8 mouse cellular contexts compared by ENCODE assay signal in genomic region chr8:57576238-57576637, GRCm38 (mm10).
DNase-seq lines count a peak whose midpoint lies in the region; ATAC-seq and TF ChIP-seq lines count a peak whose summit lies in the region.

No protein-coding gene starts in this region.

- no peak for TF ChIP-seq CTCF in MEL (IDR thresholded peaks at IDR 0.05 in 2 of 3, conservative IDR thresholded peaks at IDR 0.05 in 1 of 3; ENCODE audit: control insufficient read depth in 1 of 3, insufficient read depth in 1 of 3, low read depth in 2 of 3, low read length in 3 of 3, poor library complexity in 1 of 3, severe bottlenecking in 1 of 3)

- H3K9me3 ChIP-seq in MEL (replicated peaks; ENCODE audit: insufficient read depth, low read length), result no peaks in the 10 kb centered on the region
- H3K9me3 ChIP-seq in heart, embryonic 14.5 days (ENCODE audit: control insufficient read depth, low read length), result no peaks in the 10 kb centered on the region
- no peaks in the 10 kb centered on the region for H3K9me3 ChIP-seq in limb, embryonic 14.5 days (ENCODE audit: control insufficient read depth, low read length)
- H3K9me3 ChIP-seq in midbrain, embryonic 14.5 days (ENCODE audit: control insufficient read depth, low read length), result no peaks in the 10 kb centered on the region
- no peaks in the 10 kb centered on the region for H3K9me3 ChIP-seq in stomach, embryonic 16.5 days (replicated peaks; ENCODE audit: control insufficient read depth, low read length)

- peaks cover 15 to 30% of the 10 kb centered on the region in 2 experiments for H3K4me1 ChIP-seq in MEL (ENCODE audit: control insufficient read depth in 1 of 2, insufficient read depth in 2 of 2, low read length in 2 of 2)
- H3K4me1 ChIP-seq in heart, embryonic 14.5 days (ENCODE audit: control insufficient read depth in 2 of 2, insufficient read depth in 2 of 2, low read length in 2 of 2), result peaks cover 12 to 23% of the 10 kb centered on the region in 2 experiments
- no peaks in the 10 kb centered on the region for H3K4me1 ChIP-seq in limb, embryonic 14.5 days (ENCODE audit: control insufficient read depth, insufficient read depth, low read length)
- no peaks in the 10 kb centered on the region for H3K4me1 ChIP-seq in midbrain, embryonic 14.5 days (ENCODE audit: control insufficient read depth, insufficient read depth, low read length)
- H3K4me1 ChIP-seq in stomach, embryonic 16.5 days (ENCODE audit: control insufficient read depth, insufficient read depth, low read length), result peaks cover 19% of the 10 kb centered on the region

- 6% methylated on average over 7 of the region's 7 CpGs for WGBS in heart, embryonic 14.5 days
- whole genome bisulfite sequencing in limb, embryonic 14.5 days, result 66% methylated on average over 7 of the region's 7 CpGs
- 27% methylated on average over 7 of the region's 7 CpGs for WGBS in midbrain, embryonic 14.5 days
- 41% methylated on average over 7 of the region's 7 CpGs for WGBS in stomach, embryonic 16.5 days

- peak overlapping the region; percentile 99 for H3K27ac ChIP-seq in MEL (ENCODE audit: control insufficient read depth, low read depth, low read length)
- 0 out of 4 replicates have a peak overlapping the region, but pooled peaks of 1 of the 2 experiments have one; percentile 12 for H3K27ac ChIP-seq in heart, embryonic 14.5 days (replicated peaks in 1 of 2; ENCODE audit: control insufficient read depth in 1 of 2, insufficient read depth in 1 of 2, low read depth in 2 of 2, low read length in 2 of 2)
- no peak overlapping the region for H3K27ac ChIP-seq in limb, embryonic 14.5 days (replicated peaks; ENCODE audit: low read depth, low read length)
- H3K27ac ChIP-seq in midbrain, embryonic 14.5 days (replicated peaks; ENCODE audit: low read depth, low read length), result no peak overlapping the region
- peak overlapping the region; percentile 53 for H3K27ac ChIP-seq in stomach, embryonic 16.5 days (ENCODE audit: low read length)

- no peak; the same call in 1 of the 2 replicates for TF ChIP-seq RAD21 in MEL (IDR thresholded peaks at IDR 0.05; ENCODE audit: low read depth, low read length)

- H3K36me3 ChIP-seq in MEL (ENCODE audit: control insufficient read depth in 1 of 2, insufficient read depth in 2 of 2, low read length in 2 of 2), result peaks cover 0 to 43% of the 10 kb centered on the region in 2 experiments; a peak in 2 of 4 replicates
- no peaks in the 10 kb centered on the region for H3K36me3 ChIP-seq in heart, embryonic 14.5 days (ENCODE audit: control insufficient read depth, insufficient read depth, low read length)
- H3K36me3 ChIP-seq in limb, embryonic 14.5 days (ENCODE audit: control insufficient read depth, insufficient read depth, low read length), result no peaks in the 10 kb centered on the region
- no peaks in the 10 kb centered on the region for H3K36me3 ChIP-seq in midbrain, embryonic 14.5 days (ENCODE audit: control insufficient read depth, insufficient read depth, low read length)
- H3K36me3 ChIP-seq in stomach, embryonic 16.5 days (ENCODE audit: control insufficient read depth, insufficient read depth, low read length), result no peaks in the 10 kb centered on the region

- H3K27me3 ChIP-seq in MEL (ENCODE audit: control insufficient read depth in 1 of 2, insufficient read depth in 2 of 2, low read length in 2 of 2), result no peaks in the 10 kb centered on the region
- H3K27me3 ChIP-seq in heart, embryonic 14.5 days (ENCODE audit: control insufficient read depth, insufficient read depth, low read length), result no peaks in the 10 kb centered on the region
- no peaks in the 10 kb centered on the region for H3K27me3 ChIP-seq in limb, embryonic 14.5 days (ENCODE audit: control insufficient read depth, insufficient read depth, low read length)
- no peaks in the 10 kb centered on the region for H3K27me3 ChIP-seq in midbrain, embryonic 14.5 days (ENCODE audit: control insufficient read depth, insufficient read depth, low read length)
- no peaks in the 10 kb centered on the region for H3K27me3 ChIP-seq in stomach, embryonic 16.5 days (ENCODE audit: control insufficient read depth, insufficient read depth, low read length)

- TF ChIP-seq POLR2A in MEL (IDR thresholded peaks at IDR 0.05; ENCODE audit: control insufficient read depth in 1 of 2, insufficient read depth in 1 of 2, low read depth in 1 of 2, low read length in 2 of 2, poor library complexity in 1 of 2), result peak; percentile 73 to 90
- TF ChIP-seq POLR2A in limb, embryonic 14.5 days (IDR thresholded peaks at IDR 0.05; ENCODE audit: borderline replicate concordance, extremely low read depth, insufficient read depth, insufficient read length), result no peak

- 0 out of 2 replicates have a peak overlapping the region, but pooled peaks have one; percentile 1 for H3K4me2 ChIP-seq in heart, embryonic 14.5 days (ENCODE audit: low read length)
- no peak overlapping the region for H3K4me2 ChIP-seq in limb, embryonic 14.5 days (replicated peaks; ENCODE audit: low read depth, low read length, severe bottlenecking)
- H3K4me2 ChIP-seq in midbrain, embryonic 14.5 days (ENCODE audit: low read length), result no peak overlapping the region
- H3K4me2 ChIP-seq in stomach, embryonic 16.5 days (ENCODE audit: low read depth, low read length), result 0 out of 2 replicates have a peak overlapping the region, but pooled peaks have one; percentile 15

- peak overlapping the region; percentile 67 for H3K9ac ChIP-seq in MEL (ENCODE audit: control insufficient read depth, low read depth, low read length, poor library complexity, severe bottlenecking)
- H3K9ac ChIP-seq in heart, embryonic 14.5 days (ENCODE audit: low read length), result 0 out of 2 replicates have a peak overlapping the region, but pooled peaks have one; percentile 9
- no peak overlapping the region for H3K9ac ChIP-seq in limb, embryonic 14.5 days (ENCODE audit: low read depth, low read length, severe bottlenecking)
- no peak overlapping the region for H3K9ac ChIP-seq in midbrain, embryonic 14.5 days (replicated peaks; ENCODE audit: low read length)
- H3K9ac ChIP-seq in stomach, embryonic 16.5 days (ENCODE audit: low read length), result peak overlapping the region; percentile 38; the same call in 1 of the 2 replicates

- DNase-seq in 3T3-L1 (ENCODE audit: low read depth, low spot score) (peak; percentile 52), MEL (ENCODE audit: low read depth, low spot score) (peak; percentile 98)
- peak; percentile 19 for DNase-seq in embryo, embryonic 9.5 days (ENCODE audit: extremely low spot score)
- DNase-seq in limb, embryonic 14.5 days (ENCODE audit: low spot score), result no peak
- DNase-seq in midbrain, embryonic 14.5 days, result peak; percentile 50
- DNase-seq in left cerebral cortex, adult 8-10 months (ENCODE audit: low spot score in 2 of 2), result no peak

- H3K4me3 ChIP-seq in MEL (ENCODE audit: control insufficient read depth in 1 of 2, insufficient read depth in 1 of 2, low read depth in 2 of 2, low read length in 2 of 2), result peak overlapping the region; percentile 23 to 27; a peak in 3 of 4 replicates
- H3K4me3 ChIP-seq in heart, embryonic 14.5 days (ENCODE audit: control insufficient read depth in 1 of 2, insufficient read depth in 1 of 2, low read depth in 1 of 2, low read length in 2 of 2), result no peak overlapping the region
- no peak overlapping the region for H3K4me3 ChIP-seq in limb, embryonic 14.5 days (replicated peaks; ENCODE audit: low read length)
- H3K4me3 ChIP-seq in midbrain, embryonic 14.5 days (replicated peaks; ENCODE audit: low read depth, low read length), result no peak overlapping the region
- H3K4me3 ChIP-seq in stomach, embryonic 16.5 days (replicated peaks; ENCODE audit: low read length), result no peak overlapping the region

- TF ChIP-seq EP300 in MEL (IDR thresholded peaks at IDR 0.05; ENCODE audit: low read depth in 1 of 2, low read length in 2 of 2), result peak; percentile 93 to 97

- H3K79me2 ChIP-seq in MEL (ENCODE audit: control insufficient read depth, insufficient read depth, low read length, poor library complexity), result no peaks in the 10 kb centered on the region

- ATAC-seq in heart, embryonic 14.5 days (ENCODE audit: insufficient number of reproducible peaks, insufficient read depth, low FRiP score, low read depth), result peak; percentile 83
- 0 out of 2 replicates have a peak, but pooled peaks have one; percentile 19 for ATAC-seq in limb, embryonic 14.5 days (ENCODE audit: low FRiP score, low read depth)
- peak; percentile 63; the same call in 1 of the 2 replicates for ATAC-seq in midbrain, embryonic 14.5 days (ENCODE audit: low FRiP score, low TSS enrichment)
- peak; percentile 95 for ATAC-seq in stomach, embryonic 16.5 days (ENCODE audit: insufficient read depth, low FRiP score)

TF ChIP-seq in MEL, 35 proteins besides CTCF, POLR2A, EP300 and RAD21 (continues in another document):
- TF ChIP-seq HCFC1 (IDR thresholded peaks at IDR 0.05; ENCODE audit: low read depth, low read length) (peak; percentile 73), USF1 (IDR thresholded peaks at IDR 0.05; ENCODE audit: low read depth, low read length) (no peak), ETS1 (IDR thresholded peaks at IDR 0.05; ENCODE audit: low read depth, low read length) (peak; percentile 97), USF2 (IDR thresholded peaks at IDR 0.05; ENCODE audit: borderline replicate concordance in 1 of 2, insufficient read depth in 1 of 2, low read depth in 1 of 2, low read length in 2 of 2) (no peak), MYC (IDR thresholded peaks at IDR 0.05; ENCODE audit: low read depth, low read length) (peak; percentile 71; the same call in 1 of the 2 replicates), KAT2A (conservative IDR thresholded peaks at IDR 0.05; ENCODE audit: low read depth, low read length) (no peak), MAZ (IDR thresholded peaks at IDR 0.05; ENCODE audit: low read depth, low read length) (0 out of 2 replicates have a peak, but pooled peaks have one; percentile 53), JUND (IDR thresholded peaks at IDR 0.05; ENCODE audit: low read depth, low read length) (peak; percentile 86), POLR2AphosphoS5 (IDR thresholded peaks at IDR 0.05; ENCODE audit: borderline replicate concordance, low read depth, low read length) (0 out of 2 replicates have a peak, but pooled peaks have one; percentile 31), NRF1 (IDR thresholded peaks at IDR 0.05; ENCODE audit: insufficient read depth, low read depth, low read length, poor library complexity, severe bottlenecking) (no peak), SIN3A (IDR thresholded peaks at IDR 0.05; ENCODE audit: low read length) (peak; percentile 94), GABPA (IDR thresholded peaks at IDR 0.05; ENCODE audit: low read depth, low read length) (no peak), ZMIZ1 (IDR thresholded peaks at IDR 0.05; ENCODE audit: low read depth, low read length) (peak; percentile 88), MXI1 (IDR thresholded peaks at IDR 0.05; ENCODE audit: low read depth, low read length) (peak; percentile 85), TAL1 (IDR thresholded peaks at IDR 0.05; ENCODE audit: low read length) (peak; percentile 81), MAFK (IDR thresholded peaks at IDR 0.05; ENCODE audit: borderline replicate concordance, low read depth, low read length) (no peak), CHD1 (IDR thresholded peaks at IDR 0.05; ENCODE audit: low read depth, low read length) (no peak), CHD2 (IDR thresholded peaks at IDR 0.05; ENCODE audit: low read length) (no peak)

Comparison
In these comparisons a context has a peak if more than half of its experiments do, and no peak if none do; other contexts are left out.
1. DNase-seq: peak in 3T3-L1 (single experiment), MEL (single experiment), embryo, embryonic 9.5 days (single experiment) and midbrain, embryonic 14.5 days (single experiment); none in limb, embryonic 14.5 days (single experiment) and left cerebral cortex, adult 8-10 months (0 of 2).
2. H3K27ac ChIP-seq: peak in MEL (single experiment) and stomach, embryonic 16.5 days (single experiment); none in limb, embryonic 14.5 days (single experiment) and midbrain, embryonic 14.5 days (single experiment).
3. H3K4me3 ChIP-seq: peak in MEL (2 of 2); none in heart, embryonic 14.5 days (0 of 2), limb, embryonic 14.5 days (single experiment), midbrain, embryonic 14.5 days (single experiment) and stomach, embryonic 16.5 days (single experiment).
4. H3K9ac ChIP-seq: peak in MEL (single experiment), heart, embryonic 14.5 days (single experiment) and stomach, embryonic 16.5 days (single experiment); none in limb, embryonic 14.5 days (single experiment) and midbrain, embryonic 14.5 days (single experiment).
5. ATAC-seq: peak in every context shown above with its lines; median percentile 95 in stomach, embryonic 16.5 days; 83 in heart, embryonic 14.5 days; 63 in midbrain, embryonic 14.5 days; 19 in limb, embryonic 14.5 days.
6. H3K4me2 ChIP-seq: peak in heart, embryonic 14.5 days (single experiment) and stomach, embryonic 16.5 days (single experiment); none in limb, embryonic 14.5 days (single experiment) and midbrain, embryonic 14.5 days (single experiment).